Mouse (Mus musculus) heart, postnatal 0 days (tissue): ENCODE results near the gene Xxylt1.

Source experiments
- CTCF ChIP-seq: IDR thresholded peaks from 2 replicates; pipeline ENCODE4 v1.5.1; 2016; ENCODE audit warnings: antibody characterized with exemption, control low read depth, low read depth
- EP300 ChIP-seq: IDR thresholded peaks from 2 replicates; pipeline ENCODE4 v1.6.1; 2016; ENCODE audit warnings: antibody characterized with exemption, low read depth

DNA sequence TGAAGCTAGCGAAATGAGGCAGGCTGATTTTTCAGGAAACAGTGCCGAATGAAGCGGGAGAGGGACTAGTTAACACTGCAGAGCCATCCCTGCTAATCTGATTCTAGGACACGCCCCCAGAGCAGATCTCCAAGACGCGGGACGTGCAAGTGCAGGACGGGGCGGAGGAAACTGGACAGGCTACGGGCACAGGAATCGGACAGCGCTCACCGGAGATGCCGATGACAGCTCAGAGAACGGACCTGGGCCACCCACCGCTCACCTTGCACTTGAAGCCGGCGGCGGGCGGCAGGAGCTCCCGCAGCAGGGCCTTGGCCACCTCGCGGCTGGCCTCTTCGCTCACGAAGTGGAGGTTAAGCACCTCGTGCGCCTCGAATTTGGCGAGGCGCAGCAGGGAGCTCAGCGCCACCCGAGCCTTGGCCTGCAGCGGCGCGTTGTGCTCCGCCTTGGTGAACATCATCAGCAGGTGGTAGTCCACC is 620 bp downstream of the Xxylt1 start:
- TF ChIP-seq EP300 (no peak), CTCF (no peak)
